Mouse (Mus musculus) liver, adult 10 weeks (tissue): Measurements from ENCODE around the gene Gosr2. TPM values are rescaled to one million over a fixed set of nuclear protein-coding genes. Genes with fewer than 3 reads are reported as not detected.

Experiments
- polyA plus RNA-seq: library from polyadenylated mRNA; stranded (reverse); fragments of 350-450 nt; fragmentation: Illumina TruSeq; extraction: RNeasy Lipid Tissue Mini Kit (QIAGEN cat#74804); gene quantifications from one replicate; pipeline ENCODE4 v1.2.3, GENCODE M21; 2014; ENCODE audit warnings: low read depth, low replicate concordance

The Gosr2 gene
- polyA plus RNA-seq: 32.5 TPM

DNA sequence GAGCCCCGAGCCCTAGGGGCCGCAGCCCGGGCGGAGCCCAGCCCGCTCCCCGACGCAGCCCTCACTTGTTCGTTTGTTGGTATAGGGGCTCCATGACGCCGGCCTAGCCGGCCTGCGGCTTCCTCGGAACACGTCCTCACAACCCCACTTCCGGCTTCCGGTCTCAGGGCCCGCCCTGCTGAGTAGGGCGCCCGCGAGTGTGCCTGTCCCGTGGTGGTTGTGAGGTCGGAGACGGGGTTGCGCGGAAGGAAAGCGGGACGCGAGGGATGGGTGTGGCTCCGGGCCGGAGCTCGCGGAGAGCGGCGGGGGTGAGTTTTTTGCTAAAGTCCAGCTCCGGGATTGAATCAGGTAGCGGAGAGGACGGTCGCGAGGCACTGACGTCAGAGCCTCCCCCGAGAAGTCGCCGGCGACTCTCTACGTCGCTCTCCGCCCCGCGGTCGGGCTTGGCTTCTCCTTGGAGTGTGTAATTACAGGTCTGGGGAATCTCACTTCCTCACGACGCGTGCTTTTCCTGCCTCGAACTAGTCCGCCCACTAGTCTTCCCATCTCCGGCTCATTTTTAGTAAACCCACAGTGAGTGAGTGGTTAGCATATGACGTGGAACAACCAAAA is at the start of gene Gosr2:
Gene Gosr2, minus strand, starts transcription at position 334 of the 612 bp plus-strand sequence.

DNA sequence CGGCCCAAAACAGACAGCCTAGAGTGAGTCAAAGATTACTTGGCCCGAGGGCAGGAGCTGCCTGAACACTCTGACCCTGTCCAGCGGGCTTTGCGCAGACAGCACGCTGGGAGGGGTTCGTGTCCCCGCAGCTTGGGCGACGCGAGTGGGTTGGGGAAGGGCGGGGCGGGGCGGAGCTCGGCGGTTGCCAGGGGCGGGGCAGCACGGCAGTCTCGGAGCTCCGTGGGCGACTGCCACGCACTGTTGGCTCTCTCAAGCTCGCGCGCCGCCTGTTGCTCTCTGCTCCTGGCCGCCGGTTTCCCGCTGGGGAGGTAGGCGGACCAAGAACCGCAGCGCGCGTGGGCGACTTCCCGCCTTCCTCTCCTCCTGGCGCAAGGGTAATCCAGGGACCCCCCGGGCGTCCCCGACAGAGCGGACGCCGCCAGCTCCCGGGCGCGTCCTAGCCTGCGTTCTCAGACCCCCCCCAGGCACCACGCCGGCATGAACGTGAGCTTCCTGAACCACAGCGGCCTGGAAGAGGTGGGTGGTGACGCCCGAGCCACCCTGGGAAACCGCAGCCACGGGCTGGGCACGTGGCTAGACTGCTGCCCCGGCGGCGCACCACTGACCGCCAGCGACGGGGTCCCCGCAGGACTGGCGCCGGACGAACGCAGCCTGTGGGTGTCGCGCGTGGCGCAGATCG is 48.3 kb downstream of the Gosr2 start, which contains the start of gene Rprml:
Gene Rprml, plus strand, starts transcription at position 270 of the 682 bp plus-strand sequence.

DNA sequence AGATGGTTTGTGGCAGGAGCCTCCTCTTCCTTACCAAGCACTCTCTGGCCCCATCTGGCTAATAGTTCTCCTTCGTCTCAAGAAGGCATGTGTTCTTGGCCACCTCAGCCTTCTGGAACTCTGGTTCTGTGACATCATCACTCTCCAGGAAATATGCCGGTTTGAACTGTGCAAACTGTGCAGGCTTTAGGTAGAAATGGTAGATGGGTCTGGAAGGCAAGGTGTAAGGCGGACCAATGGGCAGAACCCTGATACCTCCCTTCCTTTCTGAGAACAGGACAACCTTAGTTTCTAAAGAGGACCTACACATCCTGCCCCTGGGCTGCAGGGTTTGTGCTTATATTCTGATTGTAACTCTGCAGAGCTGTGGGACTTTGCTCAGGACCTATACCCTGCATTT is 58.9 kb downstream of the Gosr2 start, which contains the start of gene Lyzl6:
Gene Lyzl6, minus strand, starts transcription at position 101 of the 400 bp plus-strand sequence.

Other genes starting within 250 kb of the Gosr2 start
- not detected for gene Lrrc37a, start 193.3 kb downstream of the Gosr2 start, polyA plus RNA-seq
- gene Gm884, start 76.8 kb downstream of the Gosr2 start, polyA plus RNA-seq: not detected
- gene Lyzl6, start 59.0 kb downstream of the Gosr2 start, polyA plus RNA-seq: not detected
- gene Rprml, start 48.3 kb downstream of the Gosr2 start, polyA plus RNA-seq: not detected
- gene Wnt9b, start 51.9 kb upstream of the Gosr2 start, polyA plus RNA-seq: 0.19 TPM
- not detected for gene Wnt3, start 76.3 kb upstream of the Gosr2 start, polyA plus RNA-seq